Mouse (Mus musculus): ENCODE measurements at regions not wholly inside any gene's neighbourhood (a gene's known extent, or its start where the extent isn't known, plus 50 kb on each side); places are given as distances from the start of the nearest gene placed in this dataset.

DNA sequence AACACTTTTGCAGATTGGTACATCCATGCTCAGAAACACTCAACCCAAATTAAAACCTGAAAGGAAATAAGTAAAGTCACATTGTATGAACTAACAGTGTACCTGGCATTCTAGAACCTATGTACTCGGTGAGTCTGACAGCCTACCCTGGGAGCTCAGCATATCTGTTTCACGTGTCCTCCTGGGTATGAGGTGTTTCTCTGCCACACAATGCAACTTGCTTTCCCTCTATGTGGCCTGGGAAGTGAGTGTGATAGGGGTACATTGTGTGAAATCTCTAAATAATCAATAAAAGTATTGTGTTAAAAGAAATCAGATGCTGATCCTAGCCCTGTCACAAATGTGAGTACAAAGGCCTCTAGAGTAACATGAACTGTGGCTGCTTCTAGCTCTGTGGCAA lies 315.3 kb upstream of the Gpc5 start:
- no peak for ATAC-seq (replicated peaks; ENCODE audit: insufficient number of reproducible peaks, low FRiP score, low TSS enrichment, low read depth)
- Histone ChIP-seq H3K4me2 (ENCODE audit: low read depth, low read length) (no peak overlapping the region), H3K4me3 (ENCODE audit: low read depth, low read length) (no peak overlapping the region), H3K27ac (replicated peaks; ENCODE audit: low read depth, low read length) (no peak overlapping the region), H3K9me3 (replicated peaks; ENCODE audit: control insufficient read depth, low read length) (no peaks in the 10 kb centered on the region), H3K4me1 (ENCODE audit: control insufficient read depth, insufficient read depth, low read length) (no peaks in the 10 kb centered on the region), H3K27me3 (ENCODE audit: control insufficient read depth, insufficient read depth, low read length) (no peaks in the 10 kb centered on the region), H3K9ac (replicated peaks; ENCODE audit: low read length) (no peak overlapping the region), H3K36me3 (replicated peaks; ENCODE audit: control insufficient read depth, insufficient read depth, low read depth, low read length) (no peaks in the 10 kb centered on the region)
- 63% methylated on average over 2 of the region's 2 CpGs for WGBS
- DNase-seq (ENCODE audit: low spot score), result no peak

DNA sequence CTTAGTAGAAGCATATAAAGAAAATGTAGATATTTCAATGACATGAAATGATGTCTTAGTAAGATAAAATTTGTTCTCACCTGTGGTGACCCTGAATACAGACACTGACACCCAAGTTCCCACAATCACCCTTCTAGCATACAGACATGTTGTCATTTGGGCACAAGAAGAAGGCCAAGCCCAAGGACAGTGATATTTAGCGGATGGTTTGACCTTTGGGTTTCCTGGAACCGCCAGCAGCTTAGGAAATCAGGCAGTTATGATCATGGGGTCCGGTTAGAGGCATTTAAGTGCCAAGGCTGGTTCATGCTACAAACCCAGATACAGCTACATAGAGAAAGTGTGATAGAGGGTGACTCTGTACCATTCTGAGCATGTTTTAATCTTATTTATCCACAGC lies 310.2 kb upstream of the Gpc5 start:
- Histone ChIP-seq H3K27ac (replicated peaks; ENCODE audit: low read depth, low read length) (no peak overlapping the region), H3K27me3 (ENCODE audit: control insufficient read depth, insufficient read depth, low read length) (no peaks in the 10 kb centered on the region), H3K9me3 (replicated peaks; ENCODE audit: control insufficient read depth, low read length) (no peaks in the 10 kb centered on the region), H3K4me2 (ENCODE audit: low read depth, low read length) (no peak overlapping the region), H3K36me3 (replicated peaks; ENCODE audit: control insufficient read depth, insufficient read depth, low read depth, low read length) (no peaks in the 10 kb centered on the region), H3K4me3 (ENCODE audit: low read depth, low read length) (no peak overlapping the region), H3K4me1 (ENCODE audit: control insufficient read depth, insufficient read depth, low read length) (no peaks in the 10 kb centered on the region), H3K9ac (replicated peaks; ENCODE audit: low read length) (no peak overlapping the region)
- ATAC-seq (replicated peaks; ENCODE audit: insufficient number of reproducible peaks, low FRiP score, low TSS enrichment, low read depth) (no peak), DNase-seq (ENCODE audit: low spot score) (no peak)
- WGBS, result 90% methylated on average over 3 of the region's 3 CpGs

DNA sequence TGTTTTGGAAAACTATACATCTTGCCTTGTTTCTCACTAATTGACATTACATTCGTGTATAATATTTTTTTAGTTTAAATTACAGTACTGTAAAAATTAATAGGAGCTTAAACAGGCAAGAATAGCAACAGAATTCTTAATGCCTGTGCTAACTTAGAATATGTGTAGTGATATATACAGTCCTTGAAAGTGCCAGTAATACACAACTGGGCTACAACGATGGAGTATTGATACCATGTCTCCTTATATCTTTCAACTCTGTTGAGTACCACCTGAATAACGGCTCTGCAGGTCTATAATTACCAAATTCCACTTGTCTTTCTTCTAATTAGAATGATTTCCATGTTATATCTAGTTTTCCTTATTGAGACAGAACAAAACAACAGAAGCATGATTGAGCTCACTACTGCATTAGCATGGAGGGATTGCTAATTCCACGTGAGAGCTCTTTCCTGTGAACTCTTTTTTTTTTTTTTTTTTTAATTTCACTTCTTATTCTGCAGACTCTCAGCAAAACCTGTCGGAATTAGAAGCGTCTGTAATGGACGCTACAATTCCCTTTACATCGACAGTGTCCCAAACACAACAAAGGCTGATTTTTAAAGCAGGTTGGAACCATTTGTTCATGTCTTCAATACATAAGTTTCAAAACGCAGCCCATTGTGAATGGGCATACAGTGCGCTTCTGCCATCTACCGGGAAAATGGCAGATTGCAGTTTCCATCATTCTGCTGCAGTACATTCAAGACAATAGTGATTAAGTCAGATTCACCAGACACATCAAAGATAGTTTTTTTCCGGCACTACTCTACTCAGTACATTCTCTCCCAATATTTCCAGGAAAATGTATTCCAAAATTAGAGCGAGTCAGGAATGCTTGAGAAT lies 300.8 kb upstream of the Gpc5 start:
- Histone ChIP-seq H3K27ac (replicated peaks; ENCODE audit: low read depth, low read length) (no peak overlapping the region), H3K4me2 (ENCODE audit: low read depth, low read length) (no peak overlapping the region), H3K36me3 (replicated peaks; ENCODE audit: control insufficient read depth, insufficient read depth, low read depth, low read length) (no peaks in the 10 kb centered on the region), H3K9me3 (replicated peaks; ENCODE audit: control insufficient read depth, low read length) (no peaks in the 10 kb centered on the region), H3K4me1 (ENCODE audit: control insufficient read depth, insufficient read depth, low read length) (no peaks in the 10 kb centered on the region), H3K9ac (replicated peaks; ENCODE audit: low read length) (no peak overlapping the region), H3K4me3 (ENCODE audit: low read depth, low read length) (no peak overlapping the region), H3K27me3 (ENCODE audit: control insufficient read depth, insufficient read depth, low read length) (no peaks in the 10 kb centered on the region)
- 26% methylated on average over 13 of the region's 13 CpGs for WGBS
- ATAC-seq (replicated peaks; ENCODE audit: insufficient number of reproducible peaks, low FRiP score, low TSS enrichment, low read depth) (peak; percentile 65; the same call in 1 of the 2 replicates), DNase-seq (ENCODE audit: low spot score) (peak; percentile 86)

DNA sequence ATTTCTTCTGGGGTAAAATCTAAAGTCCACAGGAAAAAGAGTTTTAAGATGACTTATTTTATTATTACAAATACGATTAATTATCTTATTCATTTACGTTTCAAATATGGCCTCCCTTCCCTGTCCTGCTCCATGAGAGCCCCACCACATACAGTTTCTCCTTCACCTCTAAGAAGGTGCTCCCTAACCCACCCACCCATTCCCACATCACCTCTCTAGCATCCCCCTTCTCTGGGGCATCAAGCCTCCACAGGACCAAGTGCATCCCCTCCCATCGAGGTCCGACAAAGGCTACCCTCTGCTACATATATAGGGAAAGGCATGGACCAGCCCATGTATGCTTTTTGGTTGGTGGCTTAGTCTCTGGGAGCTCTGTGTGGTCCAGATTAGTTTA lies 300.2 kb upstream of the Gpc5 start:
- Histone ChIP-seq H3K27me3 (ENCODE audit: control insufficient read depth, insufficient read depth, low read length) (no peaks in the 10 kb centered on the region), H3K27ac (replicated peaks; ENCODE audit: low read depth, low read length) (no peak overlapping the region), H3K9ac (replicated peaks; ENCODE audit: low read length) (no peak overlapping the region), H3K4me3 (ENCODE audit: low read depth, low read length) (no peak overlapping the region), H3K9me3 (replicated peaks; ENCODE audit: control insufficient read depth, low read length) (no peaks in the 10 kb centered on the region), H3K4me1 (ENCODE audit: control insufficient read depth, insufficient read depth, low read length) (no peaks in the 10 kb centered on the region), H3K4me2 (ENCODE audit: low read depth, low read length) (no peak overlapping the region), H3K36me3 (replicated peaks; ENCODE audit: control insufficient read depth, insufficient read depth, low read depth, low read length) (no peaks in the 10 kb centered on the region)
- ATAC-seq (replicated peaks; ENCODE audit: insufficient number of reproducible peaks, low FRiP score, low TSS enrichment, low read depth) (peak; percentile 59; the same call in 1 of the 2 replicates), DNase-seq (ENCODE audit: low spot score) (no peak)
- 66% methylated on average over 4 of the region's 4 CpGs for WGBS

DNA sequence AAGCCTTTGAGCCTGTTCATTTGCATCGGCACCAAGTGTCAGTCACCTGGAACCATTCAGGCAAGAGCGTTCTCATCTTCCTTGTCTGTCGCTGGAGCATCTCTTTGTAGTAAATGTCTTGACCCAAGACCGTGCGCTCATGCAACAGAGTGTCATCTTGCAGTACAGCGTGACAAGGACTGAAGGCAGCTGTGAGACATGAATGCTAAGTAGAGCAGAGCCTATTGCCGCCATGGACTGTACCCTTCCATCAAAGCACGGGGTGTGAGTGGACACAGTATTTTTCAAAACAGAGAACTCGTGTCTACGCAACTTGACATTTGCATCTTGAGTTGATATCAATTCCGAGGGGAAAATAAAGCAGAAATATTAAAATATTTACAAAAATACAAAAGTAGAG lies 287.4 kb upstream of the Gpc5 start:
- Histone ChIP-seq H3K4me1 (ENCODE audit: control insufficient read depth, insufficient read depth, low read length) (no peaks in the 10 kb centered on the region), H3K9ac (replicated peaks; ENCODE audit: low read length) (no peak overlapping the region), H3K27me3 (ENCODE audit: control insufficient read depth, insufficient read depth, low read length) (no peaks in the 10 kb centered on the region), H3K4me2 (ENCODE audit: low read depth, low read length) (no peak overlapping the region), H3K4me3 (ENCODE audit: low read depth, low read length) (no peak overlapping the region), H3K36me3 (replicated peaks; ENCODE audit: control insufficient read depth, insufficient read depth, low read depth, low read length) (no peaks in the 10 kb centered on the region), H3K9me3 (replicated peaks; ENCODE audit: control insufficient read depth, low read length) (no peaks in the 10 kb centered on the region), H3K27ac (replicated peaks; ENCODE audit: low read depth, low read length) (no peak overlapping the region)
- 88% methylated on average over 11 of the region's 11 CpGs for WGBS
- ATAC-seq (replicated peaks; ENCODE audit: insufficient number of reproducible peaks, low FRiP score, low TSS enrichment, low read depth), result 0 out of 2 replicates have a peak, but pooled peaks have one; percentile 52
- DNase-seq (ENCODE audit: low spot score), result no peak

DNA sequence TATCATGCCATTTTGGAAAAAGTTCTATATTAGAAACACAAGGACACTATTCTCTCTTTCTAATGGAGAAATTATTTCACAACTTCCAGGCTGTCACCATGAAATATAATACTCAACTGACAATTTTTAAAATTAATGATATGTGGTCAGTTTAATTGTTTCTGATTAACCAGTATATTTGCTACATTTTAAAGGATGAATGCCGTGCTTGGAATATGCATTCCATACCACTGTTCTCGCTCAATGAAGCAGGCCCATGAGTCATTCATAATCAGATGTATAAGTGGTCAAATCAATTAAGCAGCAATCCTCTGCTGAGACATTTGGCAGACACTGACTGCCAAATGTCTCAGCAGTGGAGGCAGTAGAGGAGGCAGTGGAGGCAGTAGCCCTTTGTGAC lies 283.4 kb upstream of the Gpc5 start:
- H3K9me3 ChIP-seq (replicated peaks; ENCODE audit: control insufficient read depth, low read length), result no peaks in the 10 kb centered on the region
- H3K4me2 ChIP-seq (ENCODE audit: low read depth, low read length), result no peak overlapping the region
- H3K4me1 ChIP-seq (ENCODE audit: control insufficient read depth, insufficient read depth, low read length), result no peaks in the 10 kb centered on the region
- no peak overlapping the region for H3K4me3 ChIP-seq (ENCODE audit: low read depth, low read length)
- DNase-seq (ENCODE audit: low spot score), result no peak
- no peak for ATAC-seq (replicated peaks; ENCODE audit: insufficient number of reproducible peaks, low FRiP score, low TSS enrichment, low read depth)
- H3K36me3 ChIP-seq (replicated peaks; ENCODE audit: control insufficient read depth, insufficient read depth, low read depth, low read length), result no peaks in the 10 kb centered on the region
- WGBS, result 80% methylated on average over 2 of the region's 2 CpGs
- no peak overlapping the region for H3K9ac ChIP-seq (replicated peaks; ENCODE audit: low read length)
- H3K27ac ChIP-seq (replicated peaks; ENCODE audit: low read depth, low read length), result no peak overlapping the region
- H3K27me3 ChIP-seq (ENCODE audit: control insufficient read depth, insufficient read depth, low read length), result no peaks in the 10 kb centered on the region

DNA sequence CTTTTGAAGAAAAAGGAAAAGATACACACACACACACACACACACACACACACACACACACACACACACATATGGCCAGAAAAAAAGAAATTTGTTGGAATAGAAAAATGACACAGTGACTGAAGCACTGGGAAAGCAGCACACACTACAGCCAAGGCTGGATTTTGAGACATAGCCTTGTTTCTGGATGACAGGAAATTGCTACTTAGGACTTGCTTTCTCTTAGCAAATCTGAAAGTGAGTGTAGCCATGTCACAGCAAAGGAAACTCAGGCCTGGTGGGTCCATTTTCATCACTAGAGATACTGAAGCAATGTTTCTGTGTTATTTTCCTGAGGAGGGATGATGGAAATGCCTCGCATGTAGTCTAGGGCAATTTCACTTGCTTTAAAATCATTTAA lies 271.3 kb upstream of the Gpc5 start:
- H3K9me3 ChIP-seq (replicated peaks; ENCODE audit: control insufficient read depth, low read length), result no peaks in the 10 kb centered on the region
- no peaks in the 10 kb centered on the region for H3K27me3 ChIP-seq (ENCODE audit: control insufficient read depth, insufficient read depth, low read length)
- H3K36me3 ChIP-seq (replicated peaks; ENCODE audit: control insufficient read depth, insufficient read depth, low read depth, low read length), result no peaks in the 10 kb centered on the region
- ATAC-seq (replicated peaks; ENCODE audit: insufficient number of reproducible peaks, low FRiP score, low TSS enrichment, low read depth) (0 out of 2 replicates have a peak, but pooled peaks have one; percentile 7), DNase-seq (ENCODE audit: low spot score) (no peak)
- H3K4me2 ChIP-seq (ENCODE audit: low read depth, low read length), result no peak overlapping the region
- H3K9ac ChIP-seq (replicated peaks; ENCODE audit: low read length), result no peak overlapping the region
- 35% methylated on average over 1 of the region's 1 CpGs for WGBS
- H3K4me3 ChIP-seq (ENCODE audit: low read depth, low read length), result no peak overlapping the region
- no peaks in the 10 kb centered on the region; the same call in 1 of the 2 replicates for H3K4me1 ChIP-seq (ENCODE audit: control insufficient read depth, insufficient read depth, low read length)
- peak overlapping the region; percentile 65 for H3K27ac ChIP-seq (replicated peaks; ENCODE audit: low read depth, low read length)

DNA sequence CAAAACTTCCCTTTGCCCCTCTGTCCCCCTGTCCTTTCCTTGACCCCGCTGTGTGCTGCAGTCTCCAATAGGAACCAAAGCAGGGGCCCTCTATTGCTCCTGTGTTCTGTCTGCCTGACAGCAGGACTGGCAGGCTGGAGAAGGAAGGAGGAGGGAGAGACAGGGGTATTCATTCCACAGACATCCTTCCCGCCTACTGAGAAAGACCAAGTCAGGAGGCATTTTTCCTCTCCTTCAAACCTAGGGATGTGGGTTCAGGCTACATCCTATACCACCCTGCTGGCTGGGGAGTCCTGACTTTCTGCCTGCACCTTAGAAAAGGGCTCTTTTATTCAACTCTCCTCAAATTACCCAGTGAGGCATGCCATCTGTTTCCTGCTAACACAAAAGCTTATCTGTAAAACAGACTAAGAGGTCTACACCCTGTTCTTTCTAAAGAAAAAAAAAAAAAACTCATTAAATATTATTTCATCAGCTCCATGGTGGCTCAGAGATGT lies 270.9 kb upstream of the Gpc5 start:
- H3K4me3 ChIP-seq (ENCODE audit: low read depth, low read length), result no peak overlapping the region
- DNase-seq (ENCODE audit: low spot score), result peak; percentile 68
- H3K4me2 ChIP-seq (ENCODE audit: low read depth, low read length), result no peak overlapping the region; the same call in 1 of the 2 replicates
- 15% methylated on average over 2 of the region's 2 CpGs for WGBS
- no peaks in the 10 kb centered on the region; the same call in 1 of the 2 replicates for H3K4me1 ChIP-seq (ENCODE audit: control insufficient read depth, insufficient read depth, low read length)
- peak overlapping the region; percentile 65 for H3K27ac ChIP-seq (replicated peaks; ENCODE audit: low read depth, low read length)
- peak; percentile 89 for ATAC-seq (replicated peaks; ENCODE audit: insufficient number of reproducible peaks, low FRiP score, low TSS enrichment, low read depth)
- H3K36me3 ChIP-seq (replicated peaks; ENCODE audit: control insufficient read depth, insufficient read depth, low read depth, low read length), result no peaks in the 10 kb centered on the region
- no peak overlapping the region for H3K9ac ChIP-seq (replicated peaks; ENCODE audit: low read length)
- no peaks in the 10 kb centered on the region for H3K9me3 ChIP-seq (replicated peaks; ENCODE audit: control insufficient read depth, low read length)
- H3K27me3 ChIP-seq (ENCODE audit: control insufficient read depth, insufficient read depth, low read length), result no peaks in the 10 kb centered on the region

Data from embryonic facial prominence, embryonic 11.5 days (tissue).